19 mouse cellular contexts compared by ENCODE assay signal in the genomic region with DNA sequence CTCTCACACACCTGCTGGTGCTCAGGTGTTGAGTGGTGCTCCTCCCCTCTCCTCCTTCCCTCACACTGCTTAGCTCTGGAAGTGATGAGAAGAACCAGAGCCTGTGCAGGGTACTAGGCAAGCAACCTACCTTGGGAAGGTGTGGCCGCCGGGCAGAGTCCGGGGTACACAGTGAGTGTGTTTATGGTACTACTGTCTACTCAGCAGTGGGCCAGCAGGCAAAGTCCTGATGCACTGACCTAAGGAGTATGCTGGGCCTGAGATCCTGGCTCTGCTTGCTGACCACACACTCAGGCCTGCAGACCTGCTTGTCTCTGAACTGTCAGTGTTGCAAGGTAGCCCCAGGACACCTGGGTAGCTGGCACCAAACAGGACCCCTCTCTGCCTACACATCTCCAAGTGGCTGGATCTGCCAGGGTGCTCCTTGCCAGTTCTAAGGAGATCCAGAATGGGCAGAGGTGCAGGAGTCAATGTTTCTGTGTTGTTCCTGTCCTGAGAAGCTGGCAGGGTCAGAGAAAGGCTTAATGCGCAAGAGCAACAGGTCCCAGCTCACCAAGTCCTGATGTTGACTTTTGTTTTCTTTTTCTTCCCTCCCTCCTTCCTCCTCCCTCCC. TPM values are rescaled to one million over a fixed set of nuclear protein-coding genes. Genes with fewer than 3 reads are reported as not detected.
A peak's percentile ranks its signal among the peaks of the same experiment; 100 is the strongest.
DNase-seq lines count a peak whose midpoint lies in the region; ATAC-seq and TF ChIP-seq lines count a peak whose summit lies in the region.
"Had no signal": no experiment of that assay in that cellular context is flagged by ENCODE, and none has a peak within 500 bp of the region (broad histone marks: within the 10 kb centered on the region; RNA-seq: fewer than 3 reads in every experiment).

No protein-coding gene starts in this region.

- peak overlapping the region; percentile 15; the same call in 1 of the 2 replicates for H3K9ac ChIP-seq in heart, embryonic 16.5 days (ENCODE audit: low read length)
- H3K9ac ChIP-seq: forebrain, embryonic 13.5 days; hindbrain, embryonic 13.5 days; limb, embryonic 13.5 days; liver, embryonic 14.5 days; midbrain, embryonic 13.5 days had no signal

- intact Hi-C loops in heart, postnatal 14 days (cut with DNase I) = no loop called here

- no peaks in the 10 kb centered on the region for H3K9me3 ChIP-seq in heart, embryonic 16.5 days (replicated peaks; ENCODE audit: control insufficient read depth, low read length)
- H3K9me3 ChIP-seq in limb, embryonic 10.5 days (replicated peaks) = no peaks in the 10 kb centered on the region
- H3K9me3 ChIP-seq: forebrain, embryonic 13.5 days; hindbrain, embryonic 13.5 days; limb, embryonic 13.5 days; midbrain, embryonic 13.5 days had no signal

- 85% methylated on average over 4 of the region's 4 CpGs for WGBS in heart, embryonic 16.5 days
- WGBS in limb, embryonic 10.5 days = 90% methylated on average over 4 of the region's 4 CpGs
- 100% methylated on average over 4 of the region's 4 CpGs for WGBS in thymus, adult 2 months

- peaks cover 23% of the 10 kb centered on the region for H3K4me1 ChIP-seq in heart, embryonic 16.5 days (ENCODE audit: control insufficient read depth, insufficient read depth, low read length)
- H3K4me1 ChIP-seq in limb, embryonic 10.5 days = peaks cover 33% of the 10 kb centered on the region
- H3K4me1 ChIP-seq in thymus, adult 2 months (replicated peaks; ENCODE audit: control insufficient read depth, insufficient read depth, low read length) = peaks cover 13% of the 10 kb centered on the region

- no peaks in the 10 kb centered on the region for H3K36me3 ChIP-seq in heart, embryonic 16.5 days (ENCODE audit: control insufficient read depth, insufficient read depth)
- H3K36me3 ChIP-seq in limb, embryonic 10.5 days = no peaks in the 10 kb centered on the region
- H3K36me3 ChIP-seq in thymus, adult 2 months (ENCODE audit: control insufficient read depth, insufficient read depth, low read length) = no peaks in the 10 kb centered on the region
- H3K36me3 ChIP-seq: hindbrain, embryonic 13.5 days; limb, embryonic 13.5 days; midbrain, embryonic 13.5 days had no signal

- no peaks in the 10 kb centered on the region for H3K27me3 ChIP-seq in heart, embryonic 16.5 days (ENCODE audit: control insufficient read depth, insufficient read depth, low read length)
- peaks cover 6% of the 10 kb centered on the region; the same call in 1 of the 2 replicates for H3K27me3 ChIP-seq in limb, embryonic 10.5 days (ENCODE audit: low read depth, poor library complexity, severe bottlenecking)
- no peaks in the 10 kb centered on the region for H3K27me3 ChIP-seq in thymus, adult 2 months (ENCODE audit: control insufficient read depth, insufficient read depth, low read length)
- H3K27me3 ChIP-seq: forebrain, embryonic 13.5 days; hindbrain, embryonic 13.5 days; limb, embryonic 13.5 days; midbrain, embryonic 13.5 days had no signal

- TF ChIP-seq POLR2A in thymus, adult 2 months (IDR thresholded peaks at IDR 0.05; ENCODE audit: control insufficient read depth, extremely low read depth, insufficient read depth, low read length, poor library complexity) = no peak

- no peak for DNase-seq in heart, postnatal 14 days
- DNase-seq in gonadal fat pad, adult 2 months (ENCODE audit: low read depth) = peak; percentile 81
- DNase-seq in kidney, adult 9 months = peak; percentile 84
- no peak for DNase-seq in limb, embryonic 10.5 days (ENCODE audit: low spot score)
- DNase-seq in adrenal gland, adult 8-10 months = no peak
- no peak for DNase-seq in retina, postnatal 1 day
- no peak for DNase-seq in thymus, adult 2 months
- DNase-seq: adrenal gland, postnatal 25 days; cerebellum, adult 18-20 months; gastrocnemius, postnatal 14 days; right cerebral cortex, postnatal 4 days; thymus, postnatal 25 days had no signal

- H3K27ac ChIP-seq in heart, embryonic 16.5 days (ENCODE audit: low read length) = no peak overlapping the region
- 0 out of 2 replicates have a peak overlapping the region, but pooled peaks have one; percentile 4 for H3K27ac ChIP-seq in limb, embryonic 10.5 days
- H3K27ac ChIP-seq in thymus, adult 2 months (ENCODE audit: control insufficient read depth, insufficient read depth, low read length) = no peak overlapping the region
- H3K27ac ChIP-seq: forebrain, embryonic 13.5 days; hindbrain, embryonic 13.5 days; left cerebral cortex, adult 2 months; limb, embryonic 13.5 days; liver, embryonic 14.5 days; midbrain, embryonic 13.5 days had no signal

- TF ChIP-seq CTCF in thymus, adult 2 months (IDR thresholded peaks at IDR 0.05; ENCODE audit: borderline replicate concordance, control insufficient read depth, extremely low read depth, insufficient read depth, low read length, poor library complexity) = no peak

- H3K4me2 ChIP-seq in heart, embryonic 16.5 days (ENCODE audit: low read depth, low read length) = no peak overlapping the region
- H3K4me2 ChIP-seq: forebrain, embryonic 13.5 days; hindbrain, embryonic 13.5 days; limb, embryonic 13.5 days; midbrain, embryonic 13.5 days had no signal

- no peak for ATAC-seq in heart, embryonic 16.5 days (replicated peaks; ENCODE audit: extremely low read depth, insufficient read depth, low FRiP score)
- ATAC-seq: forebrain, embryonic 13.5 days; midbrain, embryonic 13.5 days had no signal

- H3K4me3 ChIP-seq in heart, embryonic 16.5 days (ENCODE audit: low read length) = no peak overlapping the region
- no peak overlapping the region for H3K4me3 ChIP-seq in limb, embryonic 10.5 days
- H3K4me3 ChIP-seq in thymus, adult 2 months (ENCODE audit: control insufficient read depth, insufficient read depth, low read length) = no peak overlapping the region
- H3K4me3 ChIP-seq: forebrain, embryonic 13.5 days; hindbrain, embryonic 13.5 days; left cerebral cortex, adult 2 months; limb, embryonic 13.5 days; midbrain, embryonic 13.5 days had no signal

RNA-seq across cellular contexts. Expression of a gene that starts 57.1 kb away (rescaled TPM):
- polyA plus RNA-seq in heart, embryonic 16.5 days (2015; fragmentation: Nextera tagmentation; extraction: Ambion mirVana) = 45.0 and 47.0 TPM in 2 replicates
- total RNA-seq in heart, postnatal 14 days (2021) = 100 to 1,000 TPM; 316 to 336 TPM
- polyA plus RNA-seq in gonadal fat pad, adult 2 months (2012; rRNA removed) = 32.3 and 41.7 TPM in 2 replicates
- polyA plus RNA-seq in limb, embryonic 10.5 days (2016; fragmentation: Nextera tagmentation; extraction: Ambion mirVana) = 37.5 and 39.2 TPM in 2 replicates
- total RNA-seq in adrenal gland, adult 8-10 months (2022) = 10 to 100 TPM; 38.1 to 63.0 (median 49.3) TPM
- 31.9 and 41.1 TPM in 2 replicates for polyA plus RNA-seq in thymus, adult 2 months (2012; rRNA removed)

Comparison
In these comparisons a context has a peak if more than half of its experiments do, and no peak if none do; other contexts are left out.
1. DNase-seq: peak in gonadal fat pad, adult 2 months (single experiment) and kidney, adult 9 months (single experiment); none in heart, postnatal 14 days (0 of 2), limb, embryonic 10.5 days (single experiment), adrenal gland, adult 8-10 months (single experiment), retina, postnatal 1 day (single experiment) and thymus, adult 2 months (single experiment).